Mouse (Mus musculus): ENCODE measurements around the gene Denr. TPM values are rescaled to one million over a fixed set of nuclear protein-coding genes. Genes with fewer than 3 reads are reported as not detected.
A peak's percentile ranks its signal among the peaks of the same experiment; 100 is the strongest.

The Denr gene
- polyA plus RNA-seq, 1 experiment from 2014 or later: 82.7 TPM

- Histone ChIP-seq H3K27me3 (replicated peaks; ENCODE audit: control insufficient read depth, insufficient read depth, low read length) (no peaks in the 10 kb centered on the region), H3K9ac (ENCODE audit: low read depth, low read length) (no peak overlapping the region), H3K4me2 (replicated peaks; ENCODE audit: low read depth) (no peak overlapping the region), H3K4me1 (replicated peaks; ENCODE audit: control insufficient read depth, insufficient read depth, low read length) (no peaks in the 10 kb centered on the region), H3K36me3 (ENCODE audit: control insufficient read depth, insufficient read depth) (no peaks in the 10 kb centered on the region), H3K4me3 (ENCODE audit: low read depth, low read length) (no peak overlapping the region), H3K9me3 (ENCODE audit: control insufficient read depth) (no peaks in the 10 kb centered on the region), H3K27ac (ENCODE audit: low read depth, low read length) (no peak overlapping the region)
- TF ChIP-seq CTCF (IDR thresholded peaks at IDR 0.05; ENCODE audit: low read depth): no peak
- WGBS: 65% methylated on average over 3 of the region's 3 CpGs
- no peak for ATAC-seq
Measured at GRCm38 (mm10) chr5:123886365-123886764, 20.6 kb upstream of the Denr start.

- TF ChIP-seq CTCF (IDR thresholded peaks at IDR 0.05; ENCODE audit: low read depth): no peak
- Histone ChIP-seq H3K9me3 (ENCODE audit: control insufficient read depth) (no peaks in the 10 kb centered on the region), H3K4me2 (replicated peaks; ENCODE audit: low read depth) (no peak overlapping the region), H3K4me1 (replicated peaks; ENCODE audit: control insufficient read depth, insufficient read depth, low read length) (no peaks in the 10 kb centered on the region), H3K9ac (ENCODE audit: low read depth, low read length) (no peak overlapping the region), H3K27ac (ENCODE audit: low read depth, low read length) (no peak overlapping the region), H3K4me3 (ENCODE audit: low read depth, low read length) (no peak overlapping the region), H3K27me3 (replicated peaks; ENCODE audit: control insufficient read depth, insufficient read depth, low read length) (no peaks in the 10 kb centered on the region), H3K36me3 (ENCODE audit: control insufficient read depth, insufficient read depth) (no peaks in the 10 kb centered on the region)
- 76% methylated on average over 2 of the region's 2 CpGs for whole genome bisulfite sequencing
- no peak for ATAC-seq
Measured at GRCm38 (mm10) chr5:123890312-123890711, 16.7 kb upstream of the Denr start.

GRCm38 (mm10) chr5:123890987-123891386 lies 16.0 kb upstream of the Denr start:
- Histone ChIP-seq H3K9me3 (ENCODE audit: control insufficient read depth) (no peaks in the 10 kb centered on the region), H3K4me2 (replicated peaks; ENCODE audit: low read depth) (no peak overlapping the region), H3K36me3 (ENCODE audit: control insufficient read depth, insufficient read depth) (no peaks in the 10 kb centered on the region), H3K4me1 (replicated peaks; ENCODE audit: control insufficient read depth, insufficient read depth, low read length) (no peaks in the 10 kb centered on the region), H3K9ac (ENCODE audit: low read depth, low read length) (no peak overlapping the region), H3K27ac (ENCODE audit: low read depth, low read length) (no peak overlapping the region), H3K27me3 (replicated peaks; ENCODE audit: control insufficient read depth, insufficient read depth, low read length) (no peaks in the 10 kb centered on the region), H3K4me3 (ENCODE audit: low read depth, low read length) (no peak overlapping the region)
- no peak for ATAC-seq
- 78% methylated on average over 5 of the region's 5 CpGs for WGBS
- no peak for TF ChIP-seq CTCF (IDR thresholded peaks at IDR 0.05; ENCODE audit: low read depth)

- Histone ChIP-seq H3K4me2 (replicated peaks; ENCODE audit: low read depth) (peak overlapping the region; percentile 32; the same call in 1 of the 2 replicates), H3K27me3 (replicated peaks; ENCODE audit: control insufficient read depth, insufficient read depth, low read length) (no peaks in the 10 kb centered on the region), H3K9me3 (ENCODE audit: control insufficient read depth) (no peaks in the 10 kb centered on the region), H3K9ac (ENCODE audit: low read depth, low read length) (no peak overlapping the region), H3K4me3 (ENCODE audit: low read depth, low read length) (no peak overlapping the region), H3K27ac (ENCODE audit: low read depth, low read length) (no peak overlapping the region), H3K36me3 (ENCODE audit: control insufficient read depth, insufficient read depth) (no peaks in the 10 kb centered on the region), H3K4me1 (replicated peaks; ENCODE audit: control insufficient read depth, insufficient read depth, low read length) (no peaks in the 10 kb centered on the region)
- WGBS: 34% methylated on average over 6 of the region's 6 CpGs
- ATAC-seq: 0 out of 2 replicates have a peak, but pooled peaks have one; percentile 22
- TF ChIP-seq CTCF (IDR thresholded peaks at IDR 0.05; ENCODE audit: low read depth): no peak
Measured at GRCm38 (mm10) chr5:123891669-123892068, 15.3 kb upstream of the Denr start.

- Histone ChIP-seq H3K27ac (ENCODE audit: low read depth, low read length) (no peak overlapping the region), H3K27me3 (replicated peaks; ENCODE audit: control insufficient read depth, insufficient read depth, low read length) (no peaks in the 10 kb centered on the region), H3K36me3 (ENCODE audit: control insufficient read depth, insufficient read depth) (no peaks in the 10 kb centered on the region), H3K9ac (ENCODE audit: low read depth, low read length) (no peak overlapping the region), H3K9me3 (ENCODE audit: control insufficient read depth) (no peaks in the 10 kb centered on the region), H3K4me3 (ENCODE audit: low read depth, low read length) (no peak overlapping the region), H3K4me2 (replicated peaks; ENCODE audit: low read depth) (no peak overlapping the region), H3K4me1 (replicated peaks; ENCODE audit: control insufficient read depth, insufficient read depth, low read length) (no peaks in the 10 kb centered on the region)
- 81% methylated on average over 5 of the region's 5 CpGs for WGBS
- no peak for ATAC-seq
- TF ChIP-seq CTCF (IDR thresholded peaks at IDR 0.05; ENCODE audit: low read depth): no peak
Measured at GRCm38 (mm10) chr5:123893520-123893919, 13.5 kb upstream of the Denr start.

- Histone ChIP-seq H3K27ac (ENCODE audit: low read depth, low read length) (no peak overlapping the region), H3K27me3 (replicated peaks; ENCODE audit: control insufficient read depth, insufficient read depth, low read length) (no peaks in the 10 kb centered on the region), H3K4me1 (replicated peaks; ENCODE audit: control insufficient read depth, insufficient read depth, low read length) (no peaks in the 10 kb centered on the region), H3K4me3 (ENCODE audit: low read depth, low read length) (no peak overlapping the region), H3K9ac (ENCODE audit: low read depth, low read length) (no peak overlapping the region), H3K36me3 (ENCODE audit: control insufficient read depth, insufficient read depth) (no peaks in the 10 kb centered on the region), H3K9me3 (ENCODE audit: control insufficient read depth) (no peaks in the 10 kb centered on the region), H3K4me2 (replicated peaks; ENCODE audit: low read depth) (no peak overlapping the region)
- 54% methylated on average over 11 of the region's 11 CpGs for WGBS
- no peak for TF ChIP-seq CTCF (IDR thresholded peaks at IDR 0.05; ENCODE audit: low read depth)
- no peak for ATAC-seq
Measured at GRCm38 (mm10) chr5:123896395-123896794, 10.6 kb upstream of the Denr start.

- no peaks in the 10 kb centered on the region for H3K36me3 ChIP-seq (ENCODE audit: control insufficient read depth, insufficient read depth)
- H3K4me3 ChIP-seq (ENCODE audit: low read depth, low read length): no peak overlapping the region
- TF ChIP-seq CTCF (IDR thresholded peaks at IDR 0.05; ENCODE audit: low read depth): no peak
- 78% methylated on average over 13 of the region's 13 CpGs for WGBS
- H3K27ac ChIP-seq (ENCODE audit: low read depth, low read length): no peak overlapping the region
- H3K4me2 ChIP-seq (replicated peaks; ENCODE audit: low read depth): no peak overlapping the region
- no peaks in the 10 kb centered on the region for H3K27me3 ChIP-seq (replicated peaks; ENCODE audit: control insufficient read depth, insufficient read depth, low read length)
- ATAC-seq: no peak
- no peak overlapping the region for H3K9ac ChIP-seq (ENCODE audit: low read depth, low read length)
- no peaks in the 10 kb centered on the region for H3K4me1 ChIP-seq (replicated peaks; ENCODE audit: control insufficient read depth, insufficient read depth, low read length)
- no peaks in the 10 kb centered on the region for H3K9me3 ChIP-seq (ENCODE audit: control insufficient read depth)
Measured at GRCm38 (mm10) chr5:123897352-123897751, 9.6 kb upstream of the Denr start.

Measured in intestine, postnatal 0 days (tissue).